Mouse (Mus musculus): Measurements from ENCODE around the gene Rab4a. TPM values are rescaled to one million over a fixed set of nuclear protein-coding genes. Genes with fewer than 3 reads are reported as not detected.

The Rab4a gene
- polyA plus RNA-seq, 1 experiment from 2014 or later, result 50.8 TPM

GRCm38 (mm10) chr8:123787254-123787897, 18.4 kb upstream of the Rab4a start:
- peaks cover 3% of the 10 kb centered on the region; the same call in 1 of the 2 replicates for H3K27me3 ChIP-seq (ENCODE audit: insufficient read depth, low read length)
- no peak overlapping the region for H3K27ac ChIP-seq (ENCODE audit: low read length)
- ATAC-seq (ENCODE audit: low FRiP score, low TSS enrichment), result no peak
- WGBS, result 49% methylated on average over 21 of the region's 21 CpGs
- no peak overlapping the region; the same call in 1 of the 2 replicates for H3K9ac ChIP-seq (replicated peaks; ENCODE audit: low read length)
- H3K4me2 ChIP-seq (replicated peaks; ENCODE audit: low read depth, low read length), result peak overlapping the region; percentile 24
- H3K36me3 ChIP-seq (ENCODE audit: insufficient read depth, low read length), result no peaks in the 10 kb centered on the region
- H3K9me3 ChIP-seq (ENCODE audit: low read length), result no peaks in the 10 kb centered on the region
- H3K4me3 ChIP-seq (ENCODE audit: low read length), result no peak overlapping the region
- H3K4me1 ChIP-seq (ENCODE audit: insufficient read depth, low read length), result peaks cover 33% of the 10 kb centered on the region

GRCm38 (mm10) chr8:123788416-123789170, 17.2 kb upstream of the Rab4a start:
- no peak for ATAC-seq (ENCODE audit: low FRiP score, low TSS enrichment)
- H3K27me3 ChIP-seq (ENCODE audit: insufficient read depth, low read length), result peaks cover 3% of the 10 kb centered on the region; the same call in 1 of the 2 replicates
- H3K4me2 ChIP-seq (replicated peaks; ENCODE audit: low read depth, low read length), result no peak overlapping the region
- H3K9me3 ChIP-seq (ENCODE audit: low read length), result no peaks in the 10 kb centered on the region
- H3K27ac ChIP-seq (ENCODE audit: low read length), result no peak overlapping the region
- 23% methylated on average over 14 of the region's 14 CpGs for WGBS
- H3K9ac ChIP-seq (replicated peaks; ENCODE audit: low read length), result no peak overlapping the region
- no peaks in the 10 kb centered on the region for H3K36me3 ChIP-seq (ENCODE audit: insufficient read depth, low read length)
- H3K4me1 ChIP-seq (ENCODE audit: insufficient read depth, low read length), result peaks cover 34% of the 10 kb centered on the region
- H3K4me3 ChIP-seq (ENCODE audit: low read length), result no peak overlapping the region

- no peaks in the 10 kb centered on the region for H3K36me3 ChIP-seq (ENCODE audit: insufficient read depth, low read length)
- no peaks in the 10 kb centered on the region for H3K9me3 ChIP-seq (ENCODE audit: low read length)
- peaks cover 3% of the 10 kb centered on the region; the same call in 1 of the 2 replicates for H3K27me3 ChIP-seq (ENCODE audit: insufficient read depth, low read length)
- no peak overlapping the region for H3K4me2 ChIP-seq (replicated peaks; ENCODE audit: low read depth, low read length)
- WGBS, result 76% methylated on average over 9 of the region's 9 CpGs
- no peak overlapping the region for H3K9ac ChIP-seq (replicated peaks; ENCODE audit: low read length)
- H3K4me1 ChIP-seq (ENCODE audit: insufficient read depth, low read length), result peaks cover 41% of the 10 kb centered on the region
- no peak overlapping the region for H3K27ac ChIP-seq (ENCODE audit: low read length)
- ATAC-seq (ENCODE audit: low FRiP score, low TSS enrichment), result no peak
- no peak overlapping the region for H3K4me3 ChIP-seq (ENCODE audit: low read length)
Observed at GRCm38 (mm10) chr8:123789461-123789860, 16.3 kb upstream of the Rab4a start.

- WGBS, result 3% methylated on average over 4 of the region's 4 CpGs
Observed at GRCm38 (mm10) chr8:123789970-123790369, 15.8 kb upstream of the Rab4a start.

GRCm38 (mm10) chr8:123791101-123791844, 14.5 kb upstream of the Rab4a start:
- Histone ChIP-seq H3K27ac (ENCODE audit: low read length) (peak overlapping the region; percentile 9), H3K4me3 (ENCODE audit: low read length) (no peak overlapping the region), H3K4me1 (ENCODE audit: insufficient read depth, low read length) (peaks cover 41% of the 10 kb centered on the region), H3K36me3 (ENCODE audit: insufficient read depth, low read length) (no peaks in the 10 kb centered on the region), H3K27me3 (ENCODE audit: insufficient read depth, low read length) (peaks cover 3% of the 10 kb centered on the region; the same call in 1 of the 2 replicates), H3K9ac (replicated peaks; ENCODE audit: low read length) (0 out of 2 replicates have a peak overlapping the region, but pooled peaks have one; percentile 26), H3K9me3 (ENCODE audit: low read length) (no peaks in the 10 kb centered on the region), H3K4me2 (replicated peaks; ENCODE audit: low read depth, low read length) (no peak overlapping the region)
- ATAC-seq (ENCODE audit: low FRiP score, low TSS enrichment), result peak; percentile 44
- WGBS, result 50% methylated on average over 16 of the region's 16 CpGs

More at GRCm38 (mm10) chr8:123789970-123790369, 15.8 kb upstream of the Rab4a start:
- peaks cover 41% of the 10 kb centered on the region for H3K4me1 ChIP-seq (ENCODE audit: insufficient read depth, low read length)
- H3K9ac ChIP-seq (replicated peaks; ENCODE audit: low read length), result no peak overlapping the region
- no peak overlapping the region for H3K4me2 ChIP-seq (replicated peaks; ENCODE audit: low read depth, low read length)
- no peak overlapping the region for H3K4me3 ChIP-seq (ENCODE audit: low read length)
- H3K9me3 ChIP-seq (ENCODE audit: low read length), result no peaks in the 10 kb centered on the region
- H3K36me3 ChIP-seq (ENCODE audit: insufficient read depth, low read length), result no peaks in the 10 kb centered on the region
- H3K27ac ChIP-seq (ENCODE audit: low read length), result no peak overlapping the region
- ATAC-seq (ENCODE audit: low FRiP score, low TSS enrichment), result no peak
- H3K27me3 ChIP-seq (ENCODE audit: insufficient read depth, low read length), result peaks cover 3% of the 10 kb centered on the region; the same call in 1 of the 2 replicates

- Histone ChIP-seq H3K4me3 (ENCODE audit: low read length) (no peak overlapping the region), H3K9ac (replicated peaks; ENCODE audit: low read length) (no peak overlapping the region), H3K36me3 (ENCODE audit: insufficient read depth, low read length) (no peaks in the 10 kb centered on the region), H3K9me3 (ENCODE audit: low read length) (no peaks in the 10 kb centered on the region), H3K27me3 (ENCODE audit: insufficient read depth, low read length) (peaks cover 3% of the 10 kb centered on the region; the same call in 1 of the 2 replicates), H3K27ac (ENCODE audit: low read length) (peak overlapping the region; percentile 9), H3K4me1 (ENCODE audit: insufficient read depth, low read length) (peaks cover 41% of the 10 kb centered on the region), H3K4me2 (replicated peaks; ENCODE audit: low read depth, low read length) (no peak overlapping the region)
- 46% methylated on average over 7 of the region's 7 CpGs for WGBS
- ATAC-seq (ENCODE audit: low FRiP score, low TSS enrichment), result peak; percentile 72
Observed at GRCm38 (mm10) chr8:123791845-123792225, 13.9 kb upstream of the Rab4a start.

- WGBS, result 10% methylated on average over 10 of the region's 10 CpGs
- Histone ChIP-seq H3K27ac (ENCODE audit: low read length) (peak overlapping the region; percentile 23; the same call in 1 of the 2 replicates), H3K4me2 (replicated peaks; ENCODE audit: low read depth, low read length) (no peak overlapping the region)
Observed at GRCm38 (mm10) chr8:123793900-123794299, 11.9 kb upstream of the Rab4a start.

GRCm38 (mm10) chr8:123794766-123795165, 11.0 kb upstream of the Rab4a start:
- Histone ChIP-seq H3K27me3 (ENCODE audit: insufficient read depth, low read length) (peaks cover 3% of the 10 kb centered on the region; the same call in 1 of the 2 replicates), H3K27ac (ENCODE audit: low read length) (no peak overlapping the region), H3K36me3 (ENCODE audit: insufficient read depth, low read length) (no peaks in the 10 kb centered on the region), H3K4me2 (replicated peaks; ENCODE audit: low read depth, low read length) (no peak overlapping the region), H3K4me1 (ENCODE audit: insufficient read depth, low read length) (peaks cover 30% of the 10 kb centered on the region), H3K4me3 (ENCODE audit: low read length) (no peak overlapping the region), H3K9ac (replicated peaks; ENCODE audit: low read length) (no peak overlapping the region), H3K9me3 (ENCODE audit: low read length) (no peaks in the 10 kb centered on the region)
- no peak for ATAC-seq (ENCODE audit: low FRiP score, low TSS enrichment)
- WGBS, result 83% methylated on average over 4 of the region's 4 CpGs

More at GRCm38 (mm10) chr8:123793900-123794299, 11.9 kb upstream of the Rab4a start:
- no peaks in the 10 kb centered on the region for H3K36me3 ChIP-seq (ENCODE audit: insufficient read depth, low read length)
- ATAC-seq (ENCODE audit: low FRiP score, low TSS enrichment), result no peak
- H3K9me3 ChIP-seq (ENCODE audit: low read length), result no peaks in the 10 kb centered on the region
- no peak overlapping the region; the same call in 1 of the 2 replicates for H3K9ac ChIP-seq (replicated peaks; ENCODE audit: low read length)
- H3K4me3 ChIP-seq (ENCODE audit: low read length), result no peak overlapping the region
- peaks cover 31% of the 10 kb centered on the region for H3K4me1 ChIP-seq (ENCODE audit: insufficient read depth, low read length)
- H3K27me3 ChIP-seq (ENCODE audit: insufficient read depth, low read length), result peaks cover 3% of the 10 kb centered on the region; the same call in 1 of the 2 replicates

GRCm38 (mm10) chr8:123796758-123797157, 9.0 kb upstream of the Rab4a start:
- H3K9ac ChIP-seq (replicated peaks; ENCODE audit: low read length), result no peak overlapping the region
- no peak for ATAC-seq (ENCODE audit: low FRiP score, low TSS enrichment)
- peaks cover 14% of the 10 kb centered on the region for H3K4me1 ChIP-seq (ENCODE audit: insufficient read depth, low read length)
- 50% methylated on average over 4 of the region's 4 CpGs for WGBS
- no peaks in the 10 kb centered on the region for H3K9me3 ChIP-seq (ENCODE audit: low read length)
- H3K36me3 ChIP-seq (ENCODE audit: insufficient read depth, low read length), result no peaks in the 10 kb centered on the region
- peaks cover 3% of the 10 kb centered on the region; the same call in 1 of the 2 replicates for H3K27me3 ChIP-seq (ENCODE audit: insufficient read depth, low read length)
- no peak overlapping the region for H3K27ac ChIP-seq (ENCODE audit: low read length)
- H3K4me3 ChIP-seq (ENCODE audit: low read length), result no peak overlapping the region
- no peak overlapping the region for H3K4me2 ChIP-seq (replicated peaks; ENCODE audit: low read depth, low read length)
